Mouse (Mus musculus) neural tube, embryonic 12.5 days (tissue): ENCODE data around the gene Elovl7. TPM values are rescaled to one million over a fixed set of nuclear protein-coding genes. Genes with fewer than 3 reads are reported as not detected.

ENCODE experiments used
- polyA plus RNA-seq: library from polyadenylated mRNA; unstranded; fragments of >200 nt; fragmentation: Nextera tagmentation; extraction: Ambion mirVana; gene quantifications from 2 replicates; pipeline ENCODE4 v1.2.1, GENCODE M21; 2016

Elovl7 gene
- polyA plus RNA-seq, 1 experiment from 2014 or later, result 1.5 TPM

Other genes with a start within 250 kb of the Elovl7 start
- gene Smim15, start 170.0 kb upstream of the Elovl7 start, polyA plus RNA-seq, result 43.5 and 43.7 TPM in 2 replicates
- 69.8 and 79.0 TPM in 2 replicates for gene Ndufaf2, start 55.8 kb upstream of the Elovl7 start, polyA plus RNA-seq
- gene Ercc8, start 55.7 kb upstream of the Elovl7 start, polyA plus RNA-seq, result 23.4 and 24.0 TPM in 2 replicates
- 10.1 and 11.4 TPM in 2 replicates for gene Depdc1b, start 101.9 kb downstream of the Elovl7 start, polyA plus RNA-seq
- 12.4 and 17.4 TPM in 2 replicates for gene Pde4d, start 235.5 kb downstream of the Elovl7 start, polyA plus RNA-seq